Mouse (Mus musculus): ENCODE data around the gene Ddx19a.

The Ddx19a gene

DNA sequence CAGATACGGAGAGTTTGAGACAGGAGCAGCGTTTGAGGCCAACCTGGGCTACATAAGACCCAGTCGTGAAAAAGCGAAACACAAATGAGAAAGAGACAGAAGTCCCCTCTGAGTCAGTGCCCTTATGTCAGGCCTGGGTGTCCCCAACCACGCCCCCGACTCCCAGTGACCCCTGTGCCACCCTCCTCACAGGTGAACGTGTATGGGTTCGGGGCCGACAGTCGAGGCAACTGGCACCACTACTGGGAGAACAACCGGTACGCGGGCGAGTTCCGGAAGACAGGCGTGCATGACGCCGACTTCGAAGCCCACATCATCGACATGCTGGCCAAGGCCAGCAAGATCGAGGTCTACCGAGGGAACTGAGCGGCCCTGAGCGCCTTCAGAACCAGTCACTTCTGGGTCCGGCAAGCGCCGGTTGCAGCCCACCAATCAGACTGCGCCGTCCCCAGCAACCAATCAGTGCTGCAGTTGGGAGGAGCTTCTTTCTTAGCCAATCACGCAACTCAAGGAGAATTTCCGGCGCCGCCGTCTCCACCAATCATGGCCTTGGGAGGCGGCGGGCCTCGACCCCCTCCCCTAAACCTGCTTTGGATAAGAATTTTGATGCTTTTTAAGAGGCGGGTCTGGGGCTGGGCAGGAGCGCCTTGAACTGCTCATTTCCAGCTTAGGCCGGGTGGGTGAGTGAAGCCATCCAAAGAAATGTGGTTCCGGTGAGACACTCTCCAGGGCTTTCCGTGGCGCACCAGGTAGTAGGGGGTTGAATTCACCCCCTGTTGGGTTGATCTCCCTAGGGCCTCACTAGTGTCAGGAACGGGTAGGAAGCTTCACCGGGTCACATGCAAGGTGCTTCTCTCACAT, 27.5 kb downstream of the Ddx19a start:
- peak; percentile 90 to 92 for DNase-seq

DNA sequence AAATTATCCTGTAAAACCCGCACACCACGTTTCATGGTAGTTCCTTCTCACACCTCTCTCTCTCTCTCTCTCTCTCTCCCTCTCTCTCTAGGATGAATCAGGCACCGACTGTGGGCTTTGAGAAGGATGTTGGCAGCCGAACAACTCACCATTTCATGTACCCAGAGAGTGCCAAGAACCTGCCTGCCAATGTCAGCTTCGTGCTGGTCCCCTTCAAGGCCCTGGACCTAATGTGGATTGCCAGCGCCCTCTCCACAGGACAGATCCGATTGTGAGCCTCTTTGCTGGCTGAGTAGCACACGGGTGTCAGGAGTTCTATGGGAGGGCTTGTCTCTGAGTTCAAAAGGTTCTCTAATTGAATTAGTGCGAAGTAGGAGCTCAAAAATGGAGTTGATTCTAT, 30.3 kb downstream of the Ddx19a start:
- peak; percentile 78 to 85 for DNase-seq

GRCm38 (mm10) chr8:110966586-110966985, 31.0 kb downstream of the Ddx19a start:
- no peak for DNase-seq

DNA sequence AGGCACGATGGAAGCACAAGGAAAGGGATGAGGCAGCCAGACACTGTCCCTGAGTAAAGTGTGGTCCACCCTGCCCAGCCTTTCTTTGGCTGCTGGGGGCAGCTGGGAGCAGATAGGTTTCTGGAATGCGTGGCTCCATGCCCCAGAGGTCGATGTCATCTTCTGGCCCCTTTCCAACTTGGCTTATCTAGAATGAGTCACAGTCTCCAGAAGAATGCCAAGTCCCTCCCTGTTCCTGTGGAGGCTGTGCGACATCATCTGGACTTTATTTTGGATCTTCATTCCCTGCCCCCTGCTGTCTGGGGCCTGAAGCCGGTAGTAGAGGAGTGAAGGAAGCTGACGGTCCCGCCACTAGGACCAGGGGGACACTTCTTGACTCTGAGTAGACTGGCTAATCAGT, 32.0 kb downstream of the Ddx19a start:
- DNase-seq = peak; percentile 91 to 95

- DNase-seq = no peak
Measured at GRCm38 (mm10) chr8:110964666-110965065, 32.9 kb downstream of the Ddx19a start.

- DNase-seq = no peak
Measured at GRCm38 (mm10) chr8:110963051-110963450, 34.5 kb downstream of the Ddx19a start.

- DNase-seq = peak; percentile 93 to 96
Measured at GRCm38 (mm10) chr8:110959906-110960305, 37.7 kb downstream of the Ddx19a start.

DNA sequence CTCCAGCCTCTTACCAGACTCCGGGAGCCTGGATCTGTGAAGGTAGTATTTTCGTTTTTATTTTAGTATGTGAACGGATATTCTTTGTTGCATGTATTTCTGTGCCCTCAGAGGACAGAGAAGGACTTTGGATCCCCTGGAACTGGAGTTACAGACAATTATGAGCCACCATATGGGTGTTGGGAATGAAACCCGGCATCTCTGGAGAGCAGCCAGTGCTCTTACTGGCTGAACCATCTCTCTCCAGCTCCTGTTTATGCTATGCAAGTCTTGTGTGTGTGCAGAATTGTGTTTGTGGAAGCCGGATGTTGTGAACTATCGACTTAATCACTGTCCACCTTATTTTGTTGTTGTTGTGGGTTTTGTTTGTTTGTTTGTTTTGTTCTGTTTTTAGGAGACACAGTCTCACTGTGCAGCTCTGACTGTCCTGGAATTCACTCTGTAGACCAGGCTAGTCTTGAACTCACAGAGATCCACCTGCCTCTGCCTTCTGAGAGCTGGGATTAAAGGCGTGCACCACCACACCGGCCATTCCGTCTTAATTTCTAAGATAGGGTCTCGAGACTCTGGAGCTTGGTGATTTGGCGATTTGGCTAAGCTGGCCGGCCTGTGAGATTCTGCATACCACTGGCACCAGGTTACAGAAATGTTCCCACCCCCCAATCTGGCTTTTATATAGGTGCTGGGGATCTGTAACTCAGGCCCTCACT, 38.4 kb downstream of the Ddx19a start:
- peak; percentile 90 to 91 for DNase-seq

- peak in 1 of 2 experiments; percentile 29 for DNase-seq
Measured at GRCm38 (mm10) chr8:110958553-110958952, 39.0 kb downstream of the Ddx19a start.

- peak; percentile 50 to 56 for DNase-seq
Measured at GRCm38 (mm10) chr8:110958135-110958534, 39.5 kb downstream of the Ddx19a start.

GRCm38 (mm10) chr8:110957471-110957870, 40.1 kb downstream of the Ddx19a start:
- peak; percentile 78 to 81 for DNase-seq

GRCm38 (mm10) chr8:110956619-110957450, 40.8 kb downstream of the Ddx19a start:
- peak; percentile 72 to 85 for DNase-seq

GRCm38 (mm10) chr8:110954776-110955175, 42.8 kb downstream of the Ddx19a start:
- no peak for DNase-seq

- no peak for DNase-seq
Measured at GRCm38 (mm10) chr8:110950065-110950484, 47.5 kb downstream of the Ddx19a start.

DNA sequence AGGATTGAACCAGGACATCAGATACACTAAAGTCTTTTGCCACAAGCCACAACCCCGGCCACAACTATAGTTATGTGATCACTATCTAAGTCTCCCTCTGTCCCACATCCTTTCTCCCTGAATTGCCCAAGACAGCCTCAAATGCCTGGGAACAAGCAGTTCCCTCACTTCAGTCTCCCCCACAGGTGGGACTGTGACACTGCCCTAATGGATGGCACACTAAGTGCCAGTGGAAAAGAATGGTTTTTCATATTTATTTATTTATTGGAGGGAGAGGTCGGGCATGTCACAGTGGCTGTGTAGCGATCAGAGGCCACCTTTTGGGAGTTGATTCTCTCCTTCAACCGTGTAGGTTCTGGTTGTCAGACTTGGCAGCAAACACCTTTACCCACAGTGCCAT, 51.9 kb downstream of the Ddx19a start:
- DNase-seq = no peak

- DNase-seq = no peak
Measured at GRCm38 (mm10) chr8:110944276-110944876, 53.2 kb downstream of the Ddx19a start.

DNA sequence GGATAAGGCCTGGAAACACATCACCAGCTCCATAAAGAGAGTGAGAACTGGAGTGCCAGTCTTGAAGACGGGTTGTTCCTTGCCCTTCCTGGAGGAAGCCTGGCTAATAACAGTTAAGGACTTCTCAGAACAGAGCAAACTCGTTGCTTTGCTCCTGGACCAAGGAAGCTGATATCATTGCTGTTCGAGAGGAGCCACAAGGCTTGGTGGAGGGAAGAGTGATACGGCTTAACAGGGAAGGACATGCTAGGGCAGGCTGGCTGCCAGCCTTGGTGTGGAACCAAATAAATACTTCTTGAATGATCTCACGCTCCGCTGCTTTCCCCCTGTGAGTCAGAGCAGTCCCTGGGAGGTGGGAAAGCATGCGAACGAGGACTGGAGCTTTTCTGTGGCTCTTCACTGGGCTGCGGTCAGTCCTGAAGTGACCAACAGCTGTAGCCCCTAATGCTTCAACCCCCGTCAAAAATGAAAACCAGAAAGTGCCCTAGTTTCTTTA, 56.1 kb downstream of the Ddx19a start:
- DNase-seq = peak; percentile 88 to 91

GRCm38 (mm10) chr8:110940682-110941452, 56.7 kb downstream of the Ddx19a start:
- DNase-seq = peak; percentile 86 to 90

DNA sequence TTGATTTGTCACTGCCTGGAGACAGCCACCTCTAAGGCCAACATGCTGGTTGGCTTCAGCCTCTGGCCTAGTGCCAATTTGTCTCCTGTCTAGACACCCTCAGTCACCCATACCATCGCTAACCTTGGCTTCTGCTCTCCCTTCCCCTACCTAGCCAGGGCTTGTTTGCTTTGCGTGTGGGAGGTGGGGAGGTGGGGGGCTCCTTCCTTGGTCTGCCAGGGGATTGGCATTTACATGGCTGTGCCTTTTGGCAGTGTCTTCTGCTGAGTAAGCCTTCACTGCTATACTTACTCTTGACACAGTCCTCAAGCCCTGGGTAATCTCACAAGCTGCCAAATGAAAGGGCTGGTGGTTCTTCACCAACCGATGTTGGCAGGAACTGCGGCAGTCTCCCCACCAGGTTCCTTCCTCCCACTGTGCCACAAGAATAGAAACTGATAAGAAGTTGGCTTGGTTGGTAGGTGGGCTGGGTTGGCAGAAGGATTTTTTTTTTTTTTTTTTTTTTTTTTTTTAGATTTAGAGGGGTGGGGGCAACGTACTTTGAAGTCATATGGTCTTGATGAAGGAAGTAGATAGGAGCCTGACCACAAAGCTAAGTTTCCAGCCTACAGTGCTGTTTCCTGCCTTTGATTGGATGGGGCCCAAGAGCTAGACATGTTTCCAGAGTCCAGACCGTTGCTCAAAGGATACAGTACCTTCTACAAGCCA, 58.6 kb downstream of the Ddx19a start:
- peak; percentile 87 to 90 for DNase-seq

DNA sequence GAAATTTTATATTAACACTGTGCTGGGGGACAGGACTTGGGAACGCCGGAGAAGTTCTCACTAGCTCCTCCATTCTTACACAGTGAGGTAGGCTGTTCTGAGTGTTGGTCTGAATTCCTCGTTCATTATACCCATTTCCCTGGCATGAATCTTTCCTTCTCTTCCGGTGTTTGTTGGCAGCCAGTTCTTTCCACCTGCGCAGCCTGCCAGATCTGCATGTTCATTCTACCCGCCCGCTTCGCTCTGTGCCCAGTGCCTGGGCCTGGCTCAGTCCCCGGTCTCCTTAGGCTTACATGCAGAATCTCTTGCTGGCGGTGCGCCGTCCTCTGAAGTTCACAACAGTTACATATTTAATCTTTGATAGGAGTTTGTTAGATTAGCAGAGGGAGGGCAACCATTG, 61.4 kb downstream of the Ddx19a start:
- peak; percentile 73 to 82 for DNase-seq

DNA sequence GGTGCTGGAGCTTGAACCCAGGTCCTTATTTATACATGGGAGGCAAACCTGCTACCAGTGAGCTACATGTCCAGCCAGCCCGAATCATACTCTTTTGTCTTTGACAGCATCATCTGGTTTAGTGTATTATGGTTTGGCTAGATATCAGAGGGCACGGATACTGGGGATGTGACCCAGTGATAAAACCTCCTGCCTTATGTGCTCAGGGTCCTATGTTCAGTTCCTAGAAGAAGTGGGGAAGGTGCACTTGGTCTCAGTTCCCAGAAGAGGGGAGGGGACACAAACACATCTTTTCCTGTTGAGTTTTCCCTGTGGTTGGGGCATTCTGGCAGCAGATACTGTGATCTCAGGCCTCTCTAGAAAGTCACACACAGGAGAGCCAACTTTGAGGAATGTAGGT, 64.3 kb downstream of the Ddx19a start:
- no peak for DNase-seq
